In genomic region chr6:145397881-145398280, GRCm38 (mm10) we compare ENCODE assay signal across 24 mouse cellular contexts.
A peak's percentile ranks its signal among the peaks of the same experiment; 100 is the strongest.
DNase-seq lines count a peak whose midpoint lies in the region; ATAC-seq lines count a peak whose summit lies in the region.
"Had no signal": no experiment of that assay in that cellular context is flagged by ENCODE, and none has a peak within 500 bp of the region (broad histone marks: within the 10 kb centered on the region; RNA-seq: fewer than 3 reads in every experiment).

No protein-coding gene starts in this region.

- H3K27ac ChIP-seq in embryonic facial prominence, embryonic 13.5 days: 0 out of 2 replicates have a peak overlapping the region, but pooled peaks have one; percentile 8
- no peak overlapping the region for H3K27ac ChIP-seq in embryonic facial prominence, embryonic 10.5 days (replicated peaks)
- no peak overlapping the region for H3K27ac ChIP-seq in heart, embryonic 12.5 days (ENCODE audit: poor library complexity, severe bottlenecking)
- 0 out of 2 replicates have a peak overlapping the region, but pooled peaks have one; percentile 8 for H3K27ac ChIP-seq in midbrain, embryonic 16.5 days (ENCODE audit: low read length)
- H3K27ac ChIP-seq in midbrain, embryonic 14.5 days (replicated peaks; ENCODE audit: low read depth, low read length): no peak overlapping the region
- H3K27ac ChIP-seq: embryonic facial prominence, embryonic 12.5 days; embryonic facial prominence, embryonic 15.5 days; forebrain, embryonic 10.5 days; forebrain, embryonic 13.5 days had no signal

- ATAC-seq in embryonic facial prominence, embryonic 13.5 days (ENCODE audit: insufficient number of reproducible peaks, insufficient read depth, low FRiP score, low TSS enrichment, low read depth): no peak
- no peak for ATAC-seq in heart, embryonic 12.5 days (ENCODE audit: insufficient number of reproducible peaks, low FRiP score)
- no peak for ATAC-seq in midbrain, embryonic 16.5 days
- ATAC-seq in midbrain, embryonic 14.5 days (ENCODE audit: low FRiP score, low TSS enrichment): no peak
- ATAC-seq: forebrain, embryonic 13.5 days; forebrain, embryonic 16.5 days had no signal

- H3K36me3 ChIP-seq in embryonic facial prominence, embryonic 13.5 days: no peaks in the 10 kb centered on the region
- H3K36me3 ChIP-seq in embryonic facial prominence, embryonic 10.5 days (replicated peaks): no peaks in the 10 kb centered on the region
- no peaks in the 10 kb centered on the region for H3K36me3 ChIP-seq in heart, embryonic 12.5 days
- H3K36me3 ChIP-seq in midbrain, embryonic 16.5 days (ENCODE audit: control insufficient read depth, insufficient read depth, low read length): no peaks in the 10 kb centered on the region
- no peaks in the 10 kb centered on the region for H3K36me3 ChIP-seq in midbrain, embryonic 14.5 days (ENCODE audit: control insufficient read depth, insufficient read depth, low read length)
- H3K36me3 ChIP-seq: embryonic facial prominence, embryonic 12.5 days; embryonic facial prominence, embryonic 15.5 days; forebrain, embryonic 10.5 days had no signal

- H3K4me1 ChIP-seq in embryonic facial prominence, embryonic 13.5 days: peaks cover 6% of the 10 kb centered on the region
- H3K4me1 ChIP-seq in embryonic facial prominence, embryonic 10.5 days: peaks cover 8% of the 10 kb centered on the region
- H3K4me1 ChIP-seq in heart, embryonic 12.5 days (replicated peaks): no peaks in the 10 kb centered on the region; the same call in 1 of the 2 replicates
- H3K4me1 ChIP-seq in midbrain, embryonic 16.5 days (ENCODE audit: control insufficient read depth, insufficient read depth, low read length): no peaks in the 10 kb centered on the region; the same call in 1 of the 2 replicates
- no peaks in the 10 kb centered on the region for H3K4me1 ChIP-seq in midbrain, embryonic 14.5 days (ENCODE audit: control insufficient read depth, insufficient read depth, low read length)
- H3K4me1 ChIP-seq: embryonic facial prominence, embryonic 15.5 days; forebrain, embryonic 13.5 days had no signal

- no peak for DNase-seq in embryonic facial prominence, embryonic 10.5 days (ENCODE audit: low spot score)
- DNase-seq in heart, adult 11 months: peak; percentile 57
- DNase-seq in layer of hippocampus, postnatal 10 days (ENCODE audit: low spot score in 2 of 2): peak; percentile 1 to 7
- no peak for DNase-seq in layer of hippocampus, postnatal 14 days (ENCODE audit: low spot score in 2 of 2)
- no peak for DNase-seq in midbrain, embryonic 14.5 days
- DNase-seq: adrenal gland, adult 2 months; adrenal gland, postnatal 10 days; adrenal gland, postnatal 25 days; cerebellum, adult 11 months; cerebellum, adult 18-20 months; cerebellum, adult 8-10 months; cerebellum, adult 9-11 months; cerebellum, postnatal 14 days; cerebellum, postnatal 36 days; embryo, embryonic 11 days had no signal

- H3K9me3 ChIP-seq in embryonic facial prominence, embryonic 13.5 days: no peaks in the 10 kb centered on the region
- H3K9me3 ChIP-seq in embryonic facial prominence, embryonic 10.5 days: no peaks in the 10 kb centered on the region
- no peaks in the 10 kb centered on the region for H3K9me3 ChIP-seq in heart, embryonic 12.5 days (replicated peaks)
- no peaks in the 10 kb centered on the region for H3K9me3 ChIP-seq in midbrain, embryonic 16.5 days (replicated peaks; ENCODE audit: control insufficient read depth, low read length, poor library complexity, severe bottlenecking)
- H3K9me3 ChIP-seq in midbrain, embryonic 14.5 days (ENCODE audit: control insufficient read depth, low read length): no peaks in the 10 kb centered on the region
- H3K9me3 ChIP-seq: embryonic facial prominence, embryonic 12.5 days; embryonic facial prominence, embryonic 15.5 days; forebrain, embryonic 10.5 days; forebrain, embryonic 13.5 days had no signal

- 90% methylated on average over 4 of the region's 4 CpGs for WGBS in embryonic facial prominence, embryonic 13.5 days
- 91% methylated on average over 4 of the region's 4 CpGs for WGBS in embryonic facial prominence, embryonic 10.5 days
- WGBS in heart, embryonic 12.5 days: 81% methylated on average over 4 of the region's 4 CpGs
- 87% methylated on average over 4 of the region's 4 CpGs for WGBS in midbrain, embryonic 16.5 days
- WGBS in midbrain, embryonic 14.5 days: 92% methylated on average over 4 of the region's 4 CpGs

- no peak overlapping the region for H3K4me2 ChIP-seq in embryonic facial prominence, embryonic 13.5 days
- no peak overlapping the region for H3K4me2 ChIP-seq in heart, embryonic 12.5 days
- H3K4me2 ChIP-seq in midbrain, embryonic 16.5 days (ENCODE audit: low read length): no peak overlapping the region
- H3K4me2 ChIP-seq in midbrain, embryonic 14.5 days (ENCODE audit: low read length): no peak overlapping the region
- H3K4me2 ChIP-seq: embryonic facial prominence, embryonic 12.5 days; embryonic facial prominence, embryonic 15.5 days; forebrain, embryonic 13.5 days had no signal

- no peak overlapping the region for H3K9ac ChIP-seq in embryonic facial prominence, embryonic 13.5 days
- no peak overlapping the region for H3K9ac ChIP-seq in heart, embryonic 12.5 days
- H3K9ac ChIP-seq in midbrain, embryonic 16.5 days (ENCODE audit: low read depth, low read length): no peak overlapping the region
- no peak overlapping the region for H3K9ac ChIP-seq in midbrain, embryonic 14.5 days (replicated peaks; ENCODE audit: low read length)
- H3K9ac ChIP-seq: embryonic facial prominence, embryonic 12.5 days; embryonic facial prominence, embryonic 15.5 days; forebrain, embryonic 13.5 days had no signal

- H3K27me3 ChIP-seq in embryonic facial prominence, embryonic 13.5 days: no peaks in the 10 kb centered on the region
- H3K27me3 ChIP-seq in embryonic facial prominence, embryonic 10.5 days (replicated peaks; ENCODE audit: low read depth, poor library complexity, severe bottlenecking): 0 out of 2 replicates have a peak, but pooled peaks cover 8% of the 10 kb centered on the region
- peaks cover 5% of the 10 kb centered on the region; the same call in 1 of the 2 replicates for H3K27me3 ChIP-seq in heart, embryonic 12.5 days (replicated peaks)
- no peaks in the 10 kb centered on the region for H3K27me3 ChIP-seq in midbrain, embryonic 16.5 days (ENCODE audit: control insufficient read depth, insufficient read depth, low read depth, low read length)
- no peaks in the 10 kb centered on the region for H3K27me3 ChIP-seq in midbrain, embryonic 14.5 days (ENCODE audit: control insufficient read depth, insufficient read depth, low read length)
- H3K27me3 ChIP-seq: embryonic facial prominence, embryonic 12.5 days; embryonic facial prominence, embryonic 15.5 days; forebrain, embryonic 13.5 days had no signal

- H3K4me3 ChIP-seq in embryonic facial prominence, embryonic 13.5 days: no peak overlapping the region
- H3K4me3 ChIP-seq in embryonic facial prominence, embryonic 10.5 days: no peak overlapping the region
- H3K4me3 ChIP-seq in heart, embryonic 12.5 days: no peak overlapping the region
- H3K4me3 ChIP-seq in midbrain, embryonic 16.5 days (ENCODE audit: low read depth, low read length): no peak overlapping the region
- no peak overlapping the region for H3K4me3 ChIP-seq in midbrain, embryonic 14.5 days (replicated peaks; ENCODE audit: low read depth, low read length)
- H3K4me3 ChIP-seq: embryonic facial prominence, embryonic 12.5 days; embryonic facial prominence, embryonic 15.5 days; erythroblast, embryonic 14.5 days; forebrain, embryonic 10.5 days; forebrain, embryonic 13.5 days had no signal

Comparison
In these comparisons a context has a peak if more than half of its experiments do, and no peak if none do; other contexts are left out.
1. H3K27ac ChIP-seq: peak in embryonic facial prominence, embryonic 13.5 days (single experiment) and midbrain, embryonic 16.5 days (single experiment); none in embryonic facial prominence, embryonic 10.5 days (single experiment), heart, embryonic 12.5 days (single experiment) and midbrain, embryonic 14.5 days (single experiment).
2. DNase-seq: peak in heart, adult 11 months (single experiment) and layer of hippocampus, postnatal 10 days (2 of 2); none in embryonic facial prominence, embryonic 10.5 days (single experiment), layer of hippocampus, postnatal 14 days (0 of 2) and midbrain, embryonic 14.5 days (single experiment).